Mouse (Mus musculus): ENCODE results near the gene Nit2.
A peak's percentile ranks its signal among the peaks of the same experiment; 100 is the strongest.

The Nit2 gene

GRCm38 (mm10) chr16:57166611-57167513 lies at the start of gene Nit2:
Gene Nit2, minus strand, starts transcription at chr16:57167341.
- DNase-seq (ENCODE audit: low read depth, low spot score), result peak; percentile 88

GRCm38 (mm10) chr16:57215957-57216356 lies 48.8 kb upstream of the Nit2 start:
- no peak for DNase-seq (ENCODE audit: low read depth, low spot score)

DNA sequence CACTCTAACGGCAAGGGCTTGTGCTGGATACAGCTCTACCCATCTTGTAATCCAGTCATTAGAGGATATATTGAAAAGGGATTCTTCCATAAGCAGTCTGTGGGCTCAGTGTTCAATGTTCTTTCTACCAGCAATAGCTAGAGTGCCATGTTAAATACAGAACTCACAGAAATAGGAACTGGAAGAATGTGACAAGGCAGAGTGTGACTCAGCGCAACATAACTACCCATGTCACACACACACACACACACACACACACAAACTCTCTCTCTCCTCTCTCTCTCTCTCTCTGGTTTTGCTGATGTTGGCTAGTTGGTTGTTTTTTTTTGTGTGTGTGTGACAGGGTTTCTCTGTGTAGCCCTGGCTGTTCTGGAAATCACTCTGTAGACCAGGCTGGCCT lies 43.9 kb upstream of the Nit2 start:
- DNase-seq (ENCODE audit: low read depth, low spot score), result no peak

DNA sequence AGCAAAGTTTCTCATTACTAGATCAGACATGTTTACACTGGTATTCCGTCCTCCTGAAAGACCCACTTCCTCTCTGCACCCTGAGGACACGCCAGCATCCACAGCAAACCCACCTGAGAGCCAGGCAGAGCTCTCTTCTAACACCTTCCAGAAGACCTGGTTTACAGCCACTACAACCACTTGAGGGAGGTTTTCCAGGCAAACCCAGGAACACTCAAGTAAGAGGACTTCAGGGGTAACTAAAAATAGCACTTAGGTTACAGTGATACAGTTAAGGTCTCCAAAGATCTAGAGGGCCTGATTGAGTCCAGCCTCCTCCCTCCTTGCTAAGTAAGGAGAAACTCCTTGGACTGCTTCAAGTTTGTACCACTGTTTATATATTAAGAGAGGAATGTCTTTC lies 41.2 kb upstream of the Nit2 start:
- no peak for DNase-seq (ENCODE audit: low read depth, low spot score)

GRCm38 (mm10) chr16:57197281-57197680 lies 30.1 kb upstream of the Nit2 start:
- DNase-seq (ENCODE audit: low read depth, low spot score), result peak; percentile 43

GRCm38 (mm10) chr16:57196590-57196989 lies 29.4 kb upstream of the Nit2 start:
- DNase-seq (ENCODE audit: low read depth, low spot score), result no peak

GRCm38 (mm10) chr16:57191214-57191613 lies 24.1 kb upstream of the Nit2 start:
- no peak for DNase-seq (ENCODE audit: low read depth, low spot score)

DNA sequence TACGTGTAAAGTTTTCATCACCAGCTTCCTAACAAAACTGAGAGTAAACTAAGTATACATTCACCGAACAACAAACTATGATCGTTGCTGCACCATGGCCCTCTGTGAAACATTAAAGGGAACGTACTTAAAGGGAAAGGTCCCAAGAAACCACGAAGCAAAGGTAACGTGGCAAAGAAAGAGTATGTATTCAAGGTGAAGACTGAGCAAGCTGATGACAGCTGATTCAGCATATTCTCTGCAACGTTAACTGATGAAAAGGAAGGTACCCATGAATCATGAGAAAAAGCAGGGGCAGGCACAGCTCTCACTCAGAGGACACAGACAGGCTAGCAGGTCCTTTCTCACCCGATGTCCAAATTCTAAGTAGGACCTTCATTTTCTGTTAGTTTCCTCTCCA lies 23.2 kb upstream of the Nit2 start:
- DNase-seq (ENCODE audit: low read depth, low spot score), result no peak

GRCm38 (mm10) chr16:57189493-57189892 lies 22.4 kb upstream of the Nit2 start:
- no peak for DNase-seq (ENCODE audit: low read depth, low spot score)

GRCm38 (mm10) chr16:57186618-57187017 lies 19.5 kb upstream of the Nit2 start:
- no peak for DNase-seq (ENCODE audit: low read depth, low spot score)

- no peak for DNase-seq (ENCODE audit: low read depth, low spot score)
These were observed 14.9 kb upstream of the Nit2 start for GRCm38 (mm10) chr16:57182037-57182436.

GRCm38 (mm10) chr16:57181180-57181579 lies 14.0 kb upstream of the Nit2 start:
- peak; percentile 75 for DNase-seq (ENCODE audit: low read depth, low spot score)

DNA sequence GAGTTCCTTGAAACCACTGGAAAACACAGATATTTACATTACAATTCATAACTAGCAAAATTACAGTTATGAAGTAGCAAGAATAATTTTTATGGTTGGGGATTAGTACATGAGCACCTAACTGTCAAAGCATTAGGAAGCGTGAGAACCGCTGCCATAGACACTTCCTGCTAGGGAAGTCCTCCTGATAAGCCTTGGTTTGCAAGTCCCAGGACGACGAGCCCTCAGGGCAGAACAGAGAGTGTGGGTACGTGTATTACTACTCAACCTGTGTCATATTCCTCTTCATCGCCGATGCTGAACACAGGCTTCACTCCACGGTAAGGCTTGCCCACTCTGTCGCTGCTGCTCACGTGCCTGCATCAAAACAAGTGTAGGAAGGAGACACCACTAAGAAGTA lies 10.5 kb upstream of the Nit2 start:
- no peak for DNase-seq (ENCODE audit: low read depth, low spot score)

DNA sequence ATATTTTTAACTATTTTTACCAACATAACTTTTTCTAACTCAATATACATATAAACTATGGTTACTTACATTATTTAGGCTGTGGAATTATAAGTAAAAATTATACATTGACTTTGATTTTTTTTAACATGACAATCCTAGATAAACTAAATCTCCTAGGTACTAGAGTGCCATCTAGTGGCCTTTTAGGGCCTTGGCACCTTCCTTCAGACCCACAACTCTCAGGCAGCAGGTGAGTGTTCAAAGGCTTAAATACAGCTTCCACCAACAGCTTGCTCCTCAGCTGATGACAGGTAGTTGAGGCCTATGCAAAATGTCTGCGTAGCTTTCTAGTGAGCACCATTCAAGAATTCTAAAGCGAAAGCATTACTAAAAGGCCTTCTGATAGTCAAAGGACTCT lies 10.1 kb upstream of the Nit2 start:
- DNase-seq (ENCODE audit: low read depth, low spot score), result peak; percentile 72

GRCm38 (mm10) chr16:57176276-57176675 lies 9.1 kb upstream of the Nit2 start:
- peak; percentile 23 for DNase-seq (ENCODE audit: low read depth, low spot score)

- DNase-seq (ENCODE audit: low read depth, low spot score), result no peak
These were observed 8.6 kb upstream of the Nit2 start for GRCm38 (mm10) chr16:57175751-57176150.

- peak; percentile 56 for DNase-seq (ENCODE audit: low read depth, low spot score)
These were observed 7.3 kb upstream of the Nit2 start for GRCm38 (mm10) chr16:57174480-57174879.

GRCm38 (mm10) chr16:57171570-57171969 lies 4.4 kb upstream of the Nit2 start:
- no peak for DNase-seq (ENCODE audit: low read depth, low spot score)

DNA sequence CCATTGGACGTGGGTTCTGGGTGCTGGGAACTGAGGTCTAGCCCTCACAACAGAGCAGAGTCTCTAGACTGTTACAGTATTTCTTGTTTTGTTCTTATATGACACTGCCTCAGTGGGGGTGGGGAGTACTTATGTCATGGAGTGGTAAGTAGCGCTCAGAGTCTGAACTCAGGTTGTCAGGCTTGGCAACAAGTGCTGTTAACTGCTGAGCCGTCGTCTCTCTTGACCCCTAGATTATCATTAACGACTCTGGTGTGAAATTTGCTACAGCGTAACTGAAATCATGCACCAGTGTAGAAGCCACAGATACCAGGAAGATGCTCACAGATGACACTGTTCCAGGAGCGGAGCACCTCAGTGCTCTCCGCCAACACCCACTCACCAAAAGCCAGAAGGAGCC lies 4.0 kb upstream of the Nit2 start:
- DNase-seq (ENCODE audit: low read depth, low spot score), result no peak

- DNase-seq (ENCODE audit: low read depth, low spot score), result peak; percentile 31
These were observed 1.1 kb upstream of the Nit2 start for GRCm38 (mm10) chr16:57168236-57168635.

- no peak for DNase-seq (ENCODE audit: low read depth, low spot score)
These were observed 372 bp upstream of the Nit2 start for GRCm38 (mm10) chr16:57167514-57167912.

GRCm38 (mm10) chr16:57166086-57166485 lies 1.1 kb downstream of the Nit2 start:
- no peak for DNase-seq (ENCODE audit: low read depth, low spot score)

GRCm38 (mm10) chr16:57165157-57165556 lies 2.0 kb downstream of the Nit2 start:
- no peak for DNase-seq (ENCODE audit: low read depth, low spot score)

- DNase-seq (ENCODE audit: low read depth, low spot score), result no peak
These were observed 3.4 kb downstream of the Nit2 start for GRCm38 (mm10) chr16:57163694-57164093.
